Mouse (Mus musculus): ENCODE measurements around the gene Mrps17.

DNA sequence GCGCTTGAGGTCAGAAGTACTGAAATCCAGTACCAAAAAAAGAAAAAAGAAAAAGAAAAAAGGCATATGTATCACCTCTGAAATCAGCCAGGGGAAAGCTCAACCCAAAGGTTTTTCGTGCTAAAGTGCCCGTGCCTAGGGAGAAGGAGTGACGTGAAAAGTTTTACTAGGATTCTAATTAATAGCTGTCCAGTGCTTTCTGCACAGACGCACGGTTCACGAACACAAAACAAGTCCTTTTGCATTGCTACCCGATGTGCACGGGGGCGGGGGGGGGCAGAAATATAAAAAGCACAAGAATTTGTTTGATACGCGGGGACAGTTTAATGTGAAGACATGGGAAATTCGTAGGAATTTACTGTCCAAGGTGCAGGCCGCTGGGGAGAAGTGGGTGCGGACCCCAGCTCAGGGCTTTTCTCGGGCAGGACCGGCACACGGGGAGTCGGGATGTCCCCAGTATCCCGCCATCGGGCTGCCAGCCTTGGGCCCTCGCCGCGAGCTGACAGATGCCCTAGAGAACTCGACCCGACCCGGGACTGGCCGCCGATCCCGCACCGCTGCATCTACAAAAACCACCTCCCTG is 45.8 kb upstream of the Mrps17 start:
- TF ChIP-seq POLR2A (IDR thresholded peaks at IDR 0.05; ENCODE audit: borderline replicate concordance, insufficient read depth, low read length): no peak
- TF ChIP-seq CTCF (IDR thresholded peaks at IDR 0.05; ENCODE audit: borderline replicate concordance, insufficient read depth, low read depth, low read length): no peak

Data from cerebellum, adult 2 months (tissue).